Mouse (Mus musculus): ENCODE results near the gene Hist2h3c2.

Gene Hist2h3c2

GRCm38 (mm10) chr3:96196437-96197128, 42.3 kb downstream of the Hist2h3c2 start:
- DNase-seq (ENCODE audit: low spot score in 2 of 2): no peak

- no peak for DNase-seq (ENCODE audit: low spot score in 2 of 2)
These were observed 43.2 kb downstream of the Hist2h3c2 start for GRCm38 (mm10) chr3:96195616-96196313.

GRCm38 (mm10) chr3:96194966-96195365, 44.0 kb downstream of the Hist2h3c2 start:
- DNase-seq (ENCODE audit: low spot score in 2 of 2): no peak

GRCm38 (mm10) chr3:96192977-96193376, 46.0 kb downstream of the Hist2h3c2 start:
- DNase-seq (ENCODE audit: low spot score in 2 of 2): no peak

All from frontal cortex, postnatal 25 days (tissue).